Mouse (Mus musculus): Measurements from ENCODE around the gene Neurl4. TPM values are rescaled to one million over a fixed set of nuclear protein-coding genes. Genes with fewer than 3 reads are reported as not detected.

Gene Neurl4
- polyA plus RNA-seq, 1 experiment from 2014 or later, result 9.7 TPM

DNA sequence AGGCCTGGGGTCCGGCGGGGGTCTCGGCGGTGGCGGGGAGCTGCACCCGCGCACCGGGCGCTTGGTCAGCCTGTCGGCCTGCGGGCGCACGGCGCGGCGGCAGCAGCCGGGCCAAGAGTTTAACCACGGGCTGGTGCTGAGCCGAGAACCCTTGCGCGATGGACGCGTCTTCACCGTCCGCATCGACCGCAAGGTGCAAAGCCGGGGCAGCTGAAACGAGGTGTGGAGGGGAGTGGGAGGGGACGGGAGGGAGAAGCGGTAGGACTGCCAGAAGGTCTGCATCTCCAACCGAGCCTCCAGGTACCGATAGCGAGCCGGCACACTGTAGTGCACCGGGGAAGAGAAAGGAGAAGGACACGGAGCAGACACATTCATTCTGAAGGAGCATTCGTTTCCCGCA, 1.1 kb downstream of the Neurl4 start:
- no peaks in the 10 kb centered on the region for H3K9me3 ChIP-seq (replicated peaks; ENCODE audit: low read length)
- H3K4me1 ChIP-seq (replicated peaks; ENCODE audit: insufficient read depth, low read length), result peaks cover 17% of the 10 kb centered on the region; the same call in 1 of the 2 replicates
- H3K36me3 ChIP-seq (ENCODE audit: insufficient read depth, low read length), result peaks cover 30% of the 10 kb centered on the region
- TF ChIP-seq CTCF (IDR thresholded peaks at IDR 0.05; ENCODE audit: low read depth), result no peak
- 1% methylated on average over 39 of the region's 39 CpGs for WGBS
- no peak for ATAC-seq (replicated peaks; ENCODE audit: low FRiP score, low read depth)
- H3K9ac ChIP-seq (ENCODE audit: low read depth, low read length), result peak overlapping the region; percentile 77
- H3K27ac ChIP-seq, result peak overlapping the region; percentile 93
- peak overlapping the region; percentile 62 for H3K4me3 ChIP-seq (replicated peaks; ENCODE audit: low read depth, low read length)
- peak overlapping the region; percentile 90 for H3K4me2 ChIP-seq (ENCODE audit: low read length)
- no peak for DNase-seq (ENCODE audit: low spot score)
- H3K27me3 ChIP-seq (ENCODE audit: insufficient read depth, low read length), result no peaks in the 10 kb centered on the region

DNA sequence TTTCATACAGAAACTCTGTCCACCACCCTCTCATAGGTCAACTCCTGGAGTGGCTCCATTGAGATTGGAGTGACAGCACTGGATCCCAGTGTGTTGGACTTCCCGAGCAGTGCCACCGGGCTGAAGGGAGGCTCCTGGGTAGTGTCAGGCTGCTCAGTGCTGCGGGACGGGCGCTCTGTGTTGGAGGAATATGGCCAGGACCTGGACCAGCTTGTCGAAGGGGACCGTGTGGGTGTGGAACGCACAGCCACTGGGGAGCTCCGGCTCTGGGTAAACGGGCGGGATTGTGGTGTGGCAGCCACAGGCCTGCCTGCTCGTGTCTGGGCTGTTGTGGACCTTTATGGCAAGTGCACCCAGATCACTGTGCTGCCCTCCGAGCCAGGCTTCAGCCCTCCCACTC, 2.1 kb downstream of the Neurl4 start:
- WGBS, result 82% methylated on average over 12 of the region's 13 CpGs
- Histone ChIP-seq H3K9me3 (replicated peaks; ENCODE audit: low read length) (no peaks in the 10 kb centered on the region), H3K9ac (ENCODE audit: low read depth, low read length) (peak overlapping the region; percentile 77; the same call in 1 of the 2 replicates), H3K27me3 (ENCODE audit: insufficient read depth, low read length) (no peaks in the 10 kb centered on the region), H3K36me3 (ENCODE audit: insufficient read depth, low read length) (peaks cover 39% of the 10 kb centered on the region), H3K4me1 (replicated peaks; ENCODE audit: insufficient read depth, low read length) (peaks cover 17% of the 10 kb centered on the region; the same call in 1 of the 2 replicates), H3K4me2 (ENCODE audit: low read length) (peak overlapping the region; percentile 90), H3K4me3 (replicated peaks; ENCODE audit: low read depth, low read length) (peak overlapping the region; percentile 62; the same call in 1 of the 2 replicates), H3K27ac (no peak overlapping the region)
- no peak for TF ChIP-seq CTCF (IDR thresholded peaks at IDR 0.05; ENCODE audit: low read depth)
- ATAC-seq (replicated peaks; ENCODE audit: low FRiP score, low read depth) (no peak), DNase-seq (ENCODE audit: low spot score) (no peak)

DNA sequence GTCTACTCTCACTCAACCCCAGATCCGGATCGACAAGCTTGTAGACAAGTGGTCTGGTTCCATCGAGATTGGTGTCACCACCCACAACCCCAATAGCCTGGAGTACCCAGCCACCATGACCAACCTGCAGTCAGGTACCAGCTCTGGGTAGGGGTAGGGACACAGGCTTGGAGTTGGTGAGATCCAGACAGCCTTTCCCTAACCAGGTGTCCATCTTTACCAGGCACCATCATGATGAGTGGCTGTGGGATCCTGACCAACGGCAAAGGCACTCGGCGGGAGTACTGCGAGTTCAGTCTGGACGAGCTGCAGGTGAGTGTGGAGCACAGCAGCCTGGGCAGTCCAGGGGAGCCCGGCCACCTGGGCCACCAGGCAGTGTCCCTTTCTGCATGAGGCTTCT, 3.4 kb downstream of the Neurl4 start:
- no peaks in the 10 kb centered on the region for H3K9me3 ChIP-seq (replicated peaks; ENCODE audit: low read length)
- H3K4me2 ChIP-seq (ENCODE audit: low read length), result no peak overlapping the region
- no peak overlapping the region for H3K27ac ChIP-seq
- ATAC-seq (replicated peaks; ENCODE audit: low FRiP score, low read depth) (no peak), DNase-seq (ENCODE audit: low spot score) (no peak)
- no peak overlapping the region for H3K9ac ChIP-seq (ENCODE audit: low read depth, low read length)
- peaks cover 52% of the 10 kb centered on the region for H3K36me3 ChIP-seq (ENCODE audit: insufficient read depth, low read length)
- 95% methylated on average over 9 of the region's 9 CpGs for WGBS
- H3K4me1 ChIP-seq (replicated peaks; ENCODE audit: insufficient read depth, low read length), result peaks cover 17% of the 10 kb centered on the region; the same call in 1 of the 2 replicates
- H3K27me3 ChIP-seq (ENCODE audit: insufficient read depth, low read length), result no peaks in the 10 kb centered on the region
- TF ChIP-seq CTCF (IDR thresholded peaks at IDR 0.05; ENCODE audit: low read depth), result no peak
- no peak overlapping the region for H3K4me3 ChIP-seq (replicated peaks; ENCODE audit: low read depth, low read length)

DNA sequence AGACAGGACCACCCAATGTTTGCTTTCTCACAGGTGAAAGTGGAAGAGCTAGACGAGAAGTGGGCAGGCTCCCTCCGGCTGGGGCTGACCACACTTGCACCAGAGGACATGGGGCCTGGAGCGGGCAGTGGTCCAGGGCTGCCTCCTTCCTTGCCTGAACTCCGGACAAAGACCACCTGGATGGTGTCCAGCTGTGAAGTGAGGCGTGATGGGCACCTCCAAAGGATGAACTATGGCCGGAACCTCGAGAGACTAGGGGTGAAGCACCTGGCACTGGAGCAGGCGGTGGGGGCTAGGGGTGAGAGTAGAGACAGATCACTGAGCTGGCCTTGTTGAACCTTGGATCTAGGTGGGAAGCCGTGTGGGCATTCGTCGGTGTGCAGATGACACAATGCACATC, 7.8 kb downstream of the Neurl4 start:
- no peak overlapping the region for H3K27ac ChIP-seq
- TF ChIP-seq CTCF (IDR thresholded peaks at IDR 0.05; ENCODE audit: low read depth), result no peak
- peak; percentile 74 for ATAC-seq (replicated peaks; ENCODE audit: low FRiP score, low read depth)
- peaks cover 81% of the 10 kb centered on the region for H3K36me3 ChIP-seq (ENCODE audit: insufficient read depth, low read length)
- no peak overlapping the region for H3K9ac ChIP-seq (ENCODE audit: low read depth, low read length)
- no peaks in the 10 kb centered on the region for H3K9me3 ChIP-seq (replicated peaks; ENCODE audit: low read length)
- no peak overlapping the region for H3K4me2 ChIP-seq (ENCODE audit: low read length)
- no peak overlapping the region for H3K4me3 ChIP-seq (replicated peaks; ENCODE audit: low read depth, low read length)
- H3K27me3 ChIP-seq (ENCODE audit: insufficient read depth, low read length), result no peaks in the 10 kb centered on the region
- no peak for DNase-seq (ENCODE audit: low spot score)
- no peaks in the 10 kb centered on the region; the same call in 1 of the 2 replicates for H3K4me1 ChIP-seq (replicated peaks; ENCODE audit: insufficient read depth, low read length)
- WGBS, result 80% methylated on average over 11 of the region's 11 CpGs

DNA sequence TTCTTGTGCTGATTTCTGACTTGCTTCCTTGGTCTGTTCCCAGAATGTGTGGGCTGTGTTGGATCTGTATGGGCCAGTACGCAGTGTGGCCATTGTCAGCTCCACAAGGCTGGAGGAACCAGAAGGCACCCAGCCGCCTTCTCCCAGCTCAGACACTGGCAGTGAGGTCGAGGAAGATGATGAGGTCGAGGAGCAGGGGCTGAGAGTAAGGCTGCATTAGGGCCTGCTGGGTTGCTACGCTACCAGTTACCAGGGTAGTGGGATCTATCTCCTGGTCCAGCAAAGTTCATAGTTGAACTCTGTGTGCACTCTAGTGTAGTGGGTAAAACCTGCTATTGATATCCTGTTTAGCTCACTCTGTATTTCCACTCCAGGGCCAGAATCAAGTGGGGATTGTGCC, 8.3 kb downstream of the Neurl4 start:
- ATAC-seq (replicated peaks; ENCODE audit: low FRiP score, low read depth) (no peak), DNase-seq (ENCODE audit: low spot score) (no peak)
- Histone ChIP-seq H3K9ac (ENCODE audit: low read depth, low read length) (no peak overlapping the region), H3K4me3 (replicated peaks; ENCODE audit: low read depth, low read length) (no peak overlapping the region), H3K9me3 (replicated peaks; ENCODE audit: low read length) (no peaks in the 10 kb centered on the region), H3K36me3 (ENCODE audit: insufficient read depth, low read length) (peaks cover 75% of the 10 kb centered on the region), H3K27ac (no peak overlapping the region), H3K27me3 (ENCODE audit: insufficient read depth, low read length) (no peaks in the 10 kb centered on the region), H3K4me1 (replicated peaks; ENCODE audit: insufficient read depth, low read length) (no peaks in the 10 kb centered on the region; the same call in 1 of the 2 replicates), H3K4me2 (ENCODE audit: low read length) (peak overlapping the region; percentile 5; the same call in 1 of the 2 replicates)
- 91% methylated on average over 5 of the region's 5 CpGs for WGBS
- no peak for TF ChIP-seq CTCF (IDR thresholded peaks at IDR 0.05; ENCODE audit: low read depth)

DNA sequence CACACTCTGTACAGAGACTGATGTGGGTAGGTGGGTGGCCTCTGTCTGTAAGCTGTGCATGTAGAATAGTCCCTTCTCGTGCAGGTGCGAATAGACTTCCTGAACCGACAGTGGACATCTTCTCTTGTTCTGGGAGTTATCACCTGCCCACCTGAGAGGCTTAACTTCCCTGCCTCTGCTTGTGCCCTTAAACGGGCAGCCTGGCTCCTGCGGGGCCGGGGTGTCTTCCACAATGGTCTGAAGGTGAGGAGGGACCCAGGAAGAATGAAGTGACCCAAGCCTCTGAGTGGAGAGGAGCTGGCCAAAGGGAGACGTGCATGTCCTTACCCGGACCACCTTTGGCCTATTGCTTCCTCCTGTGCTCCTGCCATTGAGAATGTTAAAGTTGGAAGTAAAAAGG, 9.3 kb downstream of the Neurl4 start:
- no peak overlapping the region for H3K4me3 ChIP-seq (replicated peaks; ENCODE audit: low read depth, low read length)
- no peak for TF ChIP-seq CTCF (IDR thresholded peaks at IDR 0.05; ENCODE audit: low read depth)
- H3K4me2 ChIP-seq (ENCODE audit: low read length), result no peak overlapping the region
- H3K9ac ChIP-seq (ENCODE audit: low read depth, low read length), result no peak overlapping the region; the same call in 1 of the 2 replicates
- peak overlapping the region; percentile 50; the same call in 1 of the 2 replicates for H3K27ac ChIP-seq
- DNase-seq (ENCODE audit: low spot score) (no peak), ATAC-seq (replicated peaks; ENCODE audit: low FRiP score, low read depth) (no peak)
- WGBS, result 92% methylated on average over 8 of the region's 8 CpGs
- H3K27me3 ChIP-seq (ENCODE audit: insufficient read depth, low read length), result no peaks in the 10 kb centered on the region
- H3K36me3 ChIP-seq (ENCODE audit: insufficient read depth, low read length), result peaks cover 70% of the 10 kb centered on the region
- no peaks in the 10 kb centered on the region for H3K9me3 ChIP-seq (replicated peaks; ENCODE audit: low read length)
- peaks cover 7% of the 10 kb centered on the region; the same call in 1 of the 2 replicates for H3K4me1 ChIP-seq (replicated peaks; ENCODE audit: insufficient read depth, low read length)
